ENCODE assay signal across 8 mouse cellular contexts in genomic region chr7:142532671-142533058, GRCm38 (mm10). TPM values are rescaled to one million over a fixed set of nuclear protein-coding genes. Genes with fewer than 3 reads are reported as not detected.
DNase-seq lines count a peak whose midpoint lies in the region; ATAC-seq and TF ChIP-seq lines count a peak whose summit lies in the region.

Mrpl23 (plus strand) TSS chr7:142532686.

- ATAC-seq in forebrain, embryonic 14.5 days = peak; percentile 81
- peak; percentile 65 for ATAC-seq in limb, embryonic 12.5 days (ENCODE audit: insufficient number of reproducible peaks, insufficient read depth, low FRiP score, low TSS enrichment, low read depth)
- peak; percentile 77 for ATAC-seq in neural tube, embryonic 15.5 days (ENCODE audit: low FRiP score)

- peak within 1 kb of the TSS; percentile 57; the same call in 1 of the 2 replicates for H3K27ac ChIP-seq in forebrain, embryonic 14.5 days (ENCODE audit: low read depth, low read length)
- peak within 1 kb of the TSS; percentile 97 for H3K27ac ChIP-seq in limb, embryonic 12.5 days
- peak within 1 kb of the TSS; percentile 85 for H3K27ac ChIP-seq in neural tube, embryonic 15.5 days (replicated peaks)

- peaks cover 15% of the 10 kb centered on the region for H3K36me3 ChIP-seq in E14TG2a.4 (ENCODE audit: insufficient read depth, low read length)
- H3K36me3 ChIP-seq in forebrain, embryonic 14.5 days (ENCODE audit: control insufficient read depth, insufficient read depth, low read length) = peaks cover 3% of the 10 kb centered on the region; the same call in 1 of the 2 replicates
- H3K36me3 ChIP-seq in limb, embryonic 12.5 days = peaks cover 11% of the 10 kb centered on the region; the same call in 1 of the 2 replicates
- peaks cover 5% of the 10 kb centered on the region; the same call in 1 of the 2 replicates for H3K36me3 ChIP-seq in neural tube, embryonic 15.5 days

- peaks cover 46% of the 10 kb centered on the region for H3K4me1 ChIP-seq in E14TG2a.4 (replicated peaks; ENCODE audit: low read depth, low read length)
- H3K4me1 ChIP-seq in forebrain, embryonic 14.5 days (ENCODE audit: control insufficient read depth, insufficient read depth, low read length) = peaks cover 4% of the 10 kb centered on the region
- H3K4me1 ChIP-seq in limb, embryonic 12.5 days (replicated peaks) = peaks cover 71% of the 10 kb centered on the region
- H3K4me1 ChIP-seq in neural tube, embryonic 15.5 days = peaks cover 31% of the 10 kb centered on the region

- DNase-seq in heart, adult 18-20 months = no peak
- no peak for DNase-seq in heart, postnatal 4 days
- no peak for DNase-seq in forebrain, embryonic 14.5 days (ENCODE audit: low spot score)
- no peak for DNase-seq in frontal cortex, postnatal 10 days (ENCODE audit: low spot score in 2 of 2)
- no peak for DNase-seq in urinary bladder, postnatal 25 days (ENCODE audit: low spot score)

- H3K9ac ChIP-seq in forebrain, embryonic 14.5 days (ENCODE audit: low read length) = peak within 1 kb of the TSS; percentile 76
- peak within 1 kb of the TSS; percentile 76 for H3K9ac ChIP-seq in limb, embryonic 12.5 days (replicated peaks)
- H3K9ac ChIP-seq in neural tube, embryonic 15.5 days (replicated peaks) = peak within 1 kb of the TSS; percentile 73

- no peak for TF ChIP-seq CTCF in E14TG2a.4 (conservative IDR thresholded peaks at IDR 0.05; ENCODE audit: low read length)

- peak within 1 kb of the TSS; percentile 73 for H3K4me2 ChIP-seq in forebrain, embryonic 14.5 days (ENCODE audit: low read length)
- H3K4me2 ChIP-seq in limb, embryonic 12.5 days = peak within 1 kb of the TSS; percentile 67
- peak within 1 kb of the TSS; percentile 80 for H3K4me2 ChIP-seq in neural tube, embryonic 15.5 days

- peak within 1 kb of the TSS; percentile 88 for H3K4me3 ChIP-seq in E14TG2a.4 (replicated peaks; ENCODE audit: low read length)
- peak within 1 kb of the TSS; percentile 75 for H3K4me3 ChIP-seq in forebrain, embryonic 14.5 days (ENCODE audit: low read depth, low read length)
- peak within 1 kb of the TSS; percentile 61 for H3K4me3 ChIP-seq in limb, embryonic 12.5 days (replicated peaks)
- peak within 1 kb of the TSS; percentile 85 for H3K4me3 ChIP-seq in neural tube, embryonic 15.5 days (replicated peaks)

- H3K9me3 ChIP-seq in E14TG2a.4 (ENCODE audit: low read length) = no peaks in the 10 kb centered on the region
- H3K9me3 ChIP-seq in forebrain, embryonic 14.5 days (replicated peaks; ENCODE audit: control insufficient read depth, low read length) = no peaks in the 10 kb centered on the region
- H3K9me3 ChIP-seq in limb, embryonic 12.5 days = no peaks in the 10 kb centered on the region
- no peaks in the 10 kb centered on the region for H3K9me3 ChIP-seq in neural tube, embryonic 15.5 days (replicated peaks)

- 6% methylated on average over 17 of the region's 17 CpGs for WGBS in forebrain, embryonic 14.5 days
- 6% methylated on average over 17 of the region's 17 CpGs for WGBS in limb, embryonic 12.5 days
- 6% methylated on average over 17 of the region's 17 CpGs for WGBS in neural tube, embryonic 15.5 days

- peaks cover 39% of the 10 kb centered on the region for H3K27me3 ChIP-seq in E14TG2a.4 (ENCODE audit: insufficient read depth, low read length)
- H3K27me3 ChIP-seq in forebrain, embryonic 14.5 days (replicated peaks; ENCODE audit: control insufficient read depth, insufficient read depth, low read length) = no peaks in the 10 kb centered on the region
- no peaks in the 10 kb centered on the region for H3K27me3 ChIP-seq in limb, embryonic 12.5 days
- no peaks in the 10 kb centered on the region for H3K27me3 ChIP-seq in neural tube, embryonic 15.5 days (replicated peaks)

RNA-seq across cellular contexts. Expression of gene Mrpl23, which starts in this region (rescaled TPM):
- 10 to 100 TPM; 12.2 to 29.0 TPM for total RNA-seq in heart, adult 18-20 months (2021)
- total RNA-seq in heart, postnatal 4 days (2021) = 1 to 10 TPM; 3.7 to 6.4 TPM
- polyA plus RNA-seq in forebrain, embryonic 14.5 days (2014; fragmentation: Nextera tagmentation; extraction: Ambion mirVana) = 21.7 and 28.7 TPM in 2 replicates
- 29.4 and 33.3 TPM in 2 replicates for polyA plus RNA-seq in limb, embryonic 12.5 days (2016; fragmentation: Nextera tagmentation; extraction: Ambion mirVana)
- polyA plus RNA-seq in neural tube, embryonic 15.5 days (2015; fragmentation: Nextera tagmentation; extraction: Ambion mirVana) = 21.0 and 27.9 TPM in 2 replicates
